Mouse (Mus musculus) G1E (cell line): ENCODE data around the gene Fam83e. TPM values are rescaled to one million over a fixed set of nuclear protein-coding genes. Genes with fewer than 3 reads are reported as not detected.
A peak's percentile ranks its signal among the peaks of the same experiment; 100 is the strongest.

ENCODE experiments used
- ATAC-seq: 2 replicates; pipeline ENCODE4 v1.8.0; 2016; ENCODE audit warnings: mild to moderate bottlenecking; ENCODE audit not compliant: insufficient number of reproducible peaks, poor library complexity, low FRiP score, severe bottlenecking; ENCODE audit errors: extremely low read depth
- DNase-seq: peaks from one replicate; pipeline ENCODE4 v3.0.0; 2012; ENCODE audit warnings: low spot score
- H3K27me3 ChIP-seq: 2 replicates; pipeline ENCODE4 v1.6.1; 2012; ENCODE audit warnings: mild to moderate bottlenecking, low read length, inconsistent platforms; ENCODE audit not compliant: insufficient read depth
- H3K36me3 ChIP-seq: replicated peaks from 2 replicates; pipeline ENCODE3; 2012; ENCODE audit warnings: mild to moderate bottlenecking, inconsistent platforms
- H3K4me1 ChIP-seq: 2 replicates; pipeline ENCODE4 v1.6.1; 2012; ENCODE audit warnings: low read depth, low read length, inconsistent platforms, mixed read lengths; ENCODE audit not compliant: insufficient read depth
- H3K4me3 ChIP-seq: 2 replicates; pipeline ENCODE4 v1.5.1; 2012; ENCODE audit warnings: low read depth, mild to moderate bottlenecking, inconsistent platforms, low read length, moderate library complexity, mixed read lengths
- H3K9me3 ChIP-seq: replicated peaks from 2 replicates; pipeline ENCODE4 v1.6.1; 2012; ENCODE audit warnings: inconsistent platforms
- CTCF ChIP-seq: IDR thresholded peaks from 2 replicates; pipeline ENCODE4 v1.5.1; 2012; ENCODE audit warnings: low read depth, low read length, inconsistent platforms, mixed read lengths
- GATA1 ChIP-seq: IDR thresholded peaks from 2 replicates; pipeline ENCODE4 v1.6.1; 2012; ENCODE audit warnings: borderline replicate concordance, low read length, inconsistent platforms, mixed read lengths
- GATA2 ChIP-seq: IDR thresholded peaks from 2 replicates; pipeline ENCODE4 v1.6.1; 2012; ENCODE audit warnings: low read depth, low read length, inconsistent platforms, borderline replicate concordance
- POLR2AphosphoS5 ChIP-seq: IDR thresholded peaks from 2 replicates; pipeline ENCODE4 v1.6.1; 2012; ENCODE audit warnings: low read depth, low read length, inconsistent platforms; ENCODE audit not compliant: insufficient replicate concordance
- TAL1 ChIP-seq: conservative IDR thresholded peaks from 2 replicates; pipeline ENCODE4 v1.6.1; 2012; ENCODE audit warnings: low read depth, low read length, inconsistent platforms, mixed read lengths
- polyA plus RNA-seq: library from polyadenylated mRNA; stranded (reverse); fragments of >175 nt; gene quantifications from 2 replicates; pipeline ENCODE4 v1.2.3, GENCODE M21; 2012
- total RNA-seq, 2 experiments: library from RNA; stranded (forward) in 1 of 2; stranded (reverse) in 1 of 2; fragments of 200-1000 nt in 1 of 2; fragments of >200 nt in 1 of 2; fragmentation: Nextera tagmentation in 1 of 2; gene quantifications; 2 replicates each; pipeline ENCODE4 v1.2.3; 2014 to 2017

Gene Fam83e
- total and polyA plus RNA-seq, 3 experiments: 0.38 to 1.2 (median 0.49) TPM

DNA sequence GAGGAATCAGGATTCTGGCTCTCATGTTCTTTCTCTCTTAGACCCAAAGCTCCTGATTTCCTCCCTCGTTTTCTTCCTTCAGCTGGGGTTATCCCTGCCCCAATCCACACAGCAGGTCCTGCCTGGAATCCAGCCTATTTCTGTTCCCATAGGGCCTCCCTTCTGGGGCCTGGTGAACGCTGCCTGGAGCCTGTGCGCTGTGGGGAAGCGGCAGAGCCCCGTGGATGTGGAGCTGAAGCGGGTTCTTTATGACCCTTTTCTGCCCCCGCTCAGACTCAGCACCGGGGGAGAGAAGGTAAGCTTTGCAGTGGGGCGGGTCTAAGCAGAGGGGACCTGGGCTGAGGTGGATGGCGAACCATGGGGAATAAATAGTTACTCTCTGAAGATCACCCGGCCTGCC lies 19.9 kb upstream of the Fam83e start:
- H3K4me3 ChIP-seq: no peak overlapping the region

DNA sequence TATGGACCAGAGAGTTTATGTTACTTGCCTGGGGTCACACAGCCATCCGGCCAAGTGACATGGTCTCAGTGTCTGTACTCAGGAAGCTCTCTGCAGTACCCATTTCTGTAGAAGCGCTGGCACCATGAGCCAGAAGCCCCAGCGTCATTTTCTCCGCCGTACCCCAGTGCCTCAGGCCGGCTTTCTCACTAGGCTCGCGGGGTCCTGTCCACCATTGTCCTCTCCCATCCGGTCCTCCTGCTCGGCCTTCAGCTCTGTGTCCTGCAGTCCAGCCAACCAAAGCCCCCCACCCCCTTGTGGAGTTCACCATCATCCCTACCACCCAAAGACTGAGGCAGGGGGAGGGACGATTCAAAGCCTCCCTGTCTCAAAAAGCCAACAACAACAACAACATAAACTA lies 19.4 kb upstream of the Fam83e start:
- Histone ChIP-seq H3K9me3 (no peaks in the 10 kb centered on the region), H3K36me3 (no peaks in the 10 kb centered on the region), H3K4me3 (no peak overlapping the region), H3K4me1 (peaks cover 70% of the 10 kb centered on the region), H3K27me3 (peaks cover 49% of the 10 kb centered on the region)
- no peak for DNase-seq
- TF ChIP-seq CTCF: no peak
- no peak for TF ChIP-seq TAL1
- no peak for TF ChIP-seq POLR2AphosphoS5
- no peak for TF ChIP-seq GATA2
- no peak for TF ChIP-seq GATA1
- ATAC-seq: no peak

More for the DNA sequence above, 19.9 kb upstream of the Fam83e start:
- ATAC-seq: no peak
- TF ChIP-seq CTCF: no peak
- TF ChIP-seq GATA2: no peak
- TF ChIP-seq TAL1: no peak
- no peak for TF ChIP-seq GATA1
- no peak for TF ChIP-seq POLR2AphosphoS5
- Histone ChIP-seq H3K9me3 (no peaks in the 10 kb centered on the region), H3K4me1 (peaks cover 67% of the 10 kb centered on the region), H3K36me3 (no peaks in the 10 kb centered on the region), H3K27me3 (peaks cover 49% of the 10 kb centered on the region)
- no peak for DNase-seq

GRCm38 (mm10) chr7:45702316-45702715 lies 18.7 kb upstream of the Fam83e start:
- no peak overlapping the region for H3K4me3 ChIP-seq
- DNase-seq (no peak), ATAC-seq (no peak)
- H3K4me1 ChIP-seq: peaks cover 74% of the 10 kb centered on the region
- H3K9me3 ChIP-seq: no peaks in the 10 kb centered on the region
- peaks cover 49% of the 10 kb centered on the region for H3K27me3 ChIP-seq
- no peaks in the 10 kb centered on the region for H3K36me3 ChIP-seq
- TF ChIP-seq TAL1 (no peak), POLR2AphosphoS5 (no peak), GATA2 (no peak), GATA1 (no peak), CTCF (no peak)

DNA sequence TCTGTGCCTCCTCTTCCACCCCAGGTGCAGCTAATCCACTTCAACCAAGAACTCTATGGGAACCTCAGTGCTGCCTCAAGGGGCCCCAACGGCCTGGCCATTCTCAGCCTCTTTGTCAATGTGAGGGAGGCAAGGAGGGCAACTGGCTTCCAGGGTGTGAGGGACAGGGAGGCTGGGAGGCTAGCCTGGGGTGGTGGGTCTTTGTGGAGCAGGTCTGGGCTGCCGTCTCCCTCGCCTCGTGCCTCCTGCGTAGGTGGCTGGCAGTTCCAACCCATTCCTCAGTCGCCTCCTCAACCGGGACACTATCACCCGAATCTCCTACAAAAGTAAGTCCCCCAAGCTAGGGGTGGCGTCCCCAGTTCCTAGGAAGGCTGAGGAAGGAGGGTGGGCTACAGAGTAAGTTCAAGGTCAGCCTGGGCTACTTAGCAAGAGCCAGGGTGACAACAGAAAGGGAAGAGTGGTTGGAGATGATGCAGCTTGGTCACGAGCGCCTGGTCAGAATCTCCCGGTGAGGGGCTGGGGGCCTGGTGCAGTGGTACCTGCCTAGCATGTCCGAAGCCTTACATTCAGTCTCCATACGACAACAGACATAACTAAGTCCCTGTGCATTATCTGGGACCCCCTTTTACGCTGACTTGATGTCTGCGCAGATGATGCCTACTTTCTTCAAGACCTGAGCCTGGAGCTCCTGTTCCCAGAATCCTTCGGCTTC lies 18.0 kb upstream of the Fam83e start:
- Histone ChIP-seq H3K27me3 (peaks cover 47% of the 10 kb centered on the region), H3K9me3 (no peaks in the 10 kb centered on the region), H3K4me3 (no peak overlapping the region; the same call in 1 of the 2 replicates), H3K4me1 (peaks cover 80% of the 10 kb centered on the region), H3K36me3 (no peaks in the 10 kb centered on the region)
- no peak for ATAC-seq
- TF ChIP-seq POLR2AphosphoS5: no peak
- no peak for TF ChIP-seq GATA2
- TF ChIP-seq GATA1: no peak
- TF ChIP-seq CTCF: no peak
- no peak for DNase-seq

- H3K36me3 ChIP-seq: peaks cover 6% of the 10 kb centered on the region
- DNase-seq (peak; percentile 31), ATAC-seq (no peak)
- H3K9me3 ChIP-seq: no peaks in the 10 kb centered on the region
- H3K4me1 ChIP-seq: peaks cover 82% of the 10 kb centered on the region
- TF ChIP-seq GATA1: no peak
- no peak for TF ChIP-seq GATA2
- TF ChIP-seq CTCF: no peak
- TF ChIP-seq POLR2AphosphoS5: no peak
- no peak for TF ChIP-seq TAL1
- H3K27me3 ChIP-seq: peaks cover 41% of the 10 kb centered on the region
- peak overlapping the region; percentile 81; the same call in 1 of the 2 replicates for H3K4me3 ChIP-seq
Measured at GRCm38 (mm10) chr7:45703521-45704033, 17.4 kb upstream of the Fam83e start.

DNA sequence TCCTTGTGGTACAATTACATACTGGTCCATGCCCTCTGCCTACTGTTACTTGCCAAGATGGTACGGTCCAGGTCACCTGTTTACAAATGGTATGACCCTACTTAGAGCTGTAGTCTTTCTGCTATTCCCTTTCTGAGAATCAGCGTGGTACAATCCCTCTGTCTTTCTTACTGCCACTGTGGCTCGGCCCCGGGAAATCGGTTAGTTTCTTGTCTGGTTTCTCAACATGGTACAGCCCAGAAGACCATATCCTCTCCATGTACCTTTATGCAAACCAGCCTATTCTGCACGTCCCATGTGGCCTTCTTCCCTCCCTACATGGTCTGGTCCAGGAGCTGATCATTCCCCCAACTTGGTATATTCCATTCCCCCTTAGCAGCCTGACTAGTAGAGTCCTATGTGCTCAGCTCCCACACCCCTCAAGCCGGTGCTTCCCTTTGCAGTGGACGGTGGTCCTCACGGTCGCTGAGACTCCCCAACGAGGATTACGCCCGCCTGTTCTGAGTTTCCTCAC lies 16.9 kb upstream of the Fam83e start:
- peaks cover 11% of the 10 kb centered on the region for H3K36me3 ChIP-seq
- DNase-seq (peak; percentile 72), ATAC-seq (peak; percentile 3; the same call in 1 of the 2 replicates)
- peaks cover 88% of the 10 kb centered on the region for H3K4me1 ChIP-seq
- TF ChIP-seq TAL1 (no peak), POLR2AphosphoS5 (peak; percentile 67; the same call in 1 of the 2 replicates), GATA2 (no peak)
- no peaks in the 10 kb centered on the region for H3K9me3 ChIP-seq
- peaks cover 36% of the 10 kb centered on the region for H3K27me3 ChIP-seq
- H3K4me3 ChIP-seq: peak overlapping the region; percentile 81
